Mouse (Mus musculus): ENCODE measurements around the gene Zmynd15. TPM values are rescaled to one million over a fixed set of nuclear protein-coding genes. Genes with fewer than 3 reads are reported as not detected.

Gene Zmynd15
- polyA plus RNA-seq, 1 experiment from 2014 or later: 0.95 TPM

GRCm38 (mm10) chr11:70443964-70444363 lies 15.3 kb upstream of the Zmynd15 start:
- no peak overlapping the region for H3K9ac ChIP-seq
- no peak overlapping the region for H3K4me3 ChIP-seq (replicated peaks; ENCODE audit: low read length)
- ATAC-seq (ENCODE audit: low FRiP score) (no peak), DNase-seq (ENCODE audit: low spot score) (no peak)
- peaks cover 31% of the 10 kb centered on the region for H3K36me3 ChIP-seq (replicated peaks; ENCODE audit: control insufficient read depth, insufficient read depth)
- no peaks in the 10 kb centered on the region for H3K27me3 ChIP-seq (ENCODE audit: control insufficient read depth, insufficient read depth, low read length)
- no peak overlapping the region for H3K4me2 ChIP-seq (replicated peaks)
- 97% methylated on average over 3 of the region's 3 CpGs for WGBS
- H3K4me1 ChIP-seq (replicated peaks; ENCODE audit: control insufficient read depth, insufficient read depth, low read length): no peaks in the 10 kb centered on the region
- H3K9me3 ChIP-seq (ENCODE audit: control insufficient read depth, low read length): no peaks in the 10 kb centered on the region
- H3K27ac ChIP-seq: no peak overlapping the region

GRCm38 (mm10) chr11:70444667-70445066 lies 14.6 kb upstream of the Zmynd15 start:
- ATAC-seq (ENCODE audit: low FRiP score) (no peak), DNase-seq (ENCODE audit: low spot score) (no peak)
- Histone ChIP-seq H3K4me3 (replicated peaks; ENCODE audit: low read length) (no peak overlapping the region), H3K27ac (no peak overlapping the region), H3K9ac (no peak overlapping the region), H3K9me3 (ENCODE audit: control insufficient read depth, low read length) (no peaks in the 10 kb centered on the region), H3K4me1 (replicated peaks; ENCODE audit: control insufficient read depth, insufficient read depth, low read length) (no peaks in the 10 kb centered on the region), H3K4me2 (replicated peaks) (no peak overlapping the region), H3K36me3 (replicated peaks; ENCODE audit: control insufficient read depth, insufficient read depth) (peaks cover 24% of the 10 kb centered on the region), H3K27me3 (ENCODE audit: control insufficient read depth, insufficient read depth, low read length) (no peaks in the 10 kb centered on the region)
- 85% methylated on average over 6 of the region's 6 CpGs for WGBS

GRCm38 (mm10) chr11:70446756-70447155 lies 12.5 kb upstream of the Zmynd15 start:
- WGBS: 55% methylated on average over 3 of the region's 3 CpGs
- Histone ChIP-seq H3K9me3 (ENCODE audit: control insufficient read depth, low read length) (no peaks in the 10 kb centered on the region), H3K4me3 (replicated peaks; ENCODE audit: low read length) (no peak overlapping the region), H3K4me1 (replicated peaks; ENCODE audit: control insufficient read depth, insufficient read depth, low read length) (no peaks in the 10 kb centered on the region), H3K4me2 (replicated peaks) (no peak overlapping the region), H3K27me3 (ENCODE audit: control insufficient read depth, insufficient read depth, low read length) (no peaks in the 10 kb centered on the region), H3K36me3 (replicated peaks; ENCODE audit: control insufficient read depth, insufficient read depth) (peaks cover 6% of the 10 kb centered on the region), H3K9ac (no peak overlapping the region), H3K27ac (no peak overlapping the region)
- ATAC-seq (ENCODE audit: low FRiP score) (no peak), DNase-seq (ENCODE audit: low spot score) (no peak)

GRCm38 (mm10) chr11:70447373-70447772 lies 11.9 kb upstream of the Zmynd15 start:
- ATAC-seq (ENCODE audit: low FRiP score) (no peak), DNase-seq (ENCODE audit: low spot score) (no peak)
- 0 out of 2 replicates have a peak, but pooled peaks cover under 1% of the 10 kb centered on the region for H3K36me3 ChIP-seq (replicated peaks; ENCODE audit: control insufficient read depth, insufficient read depth)
- 83% methylated on average over 1 of the region's 1 CpGs for WGBS
- H3K4me3 ChIP-seq (replicated peaks; ENCODE audit: low read length): no peak overlapping the region
- H3K4me2 ChIP-seq (replicated peaks): no peak overlapping the region
- no peaks in the 10 kb centered on the region for H3K27me3 ChIP-seq (ENCODE audit: control insufficient read depth, insufficient read depth, low read length)
- peaks cover 2% of the 10 kb centered on the region; the same call in 1 of the 2 replicates for H3K4me1 ChIP-seq (replicated peaks; ENCODE audit: control insufficient read depth, insufficient read depth, low read length)
- H3K9me3 ChIP-seq (ENCODE audit: control insufficient read depth, low read length): no peaks in the 10 kb centered on the region
- no peak overlapping the region for H3K9ac ChIP-seq
- no peak overlapping the region for H3K27ac ChIP-seq

- Histone ChIP-seq H3K4me2 (replicated peaks) (no peak overlapping the region), H3K4me3 (replicated peaks; ENCODE audit: low read length) (no peak overlapping the region), H3K4me1 (replicated peaks; ENCODE audit: control insufficient read depth, insufficient read depth, low read length) (peaks cover 14% of the 10 kb centered on the region), H3K27ac (no peak overlapping the region), H3K36me3 (replicated peaks; ENCODE audit: control insufficient read depth, insufficient read depth) (peaks cover 5% of the 10 kb centered on the region; the same call in 1 of the 2 replicates), H3K27me3 (ENCODE audit: control insufficient read depth, insufficient read depth, low read length) (no peaks in the 10 kb centered on the region), H3K9me3 (ENCODE audit: control insufficient read depth, low read length) (no peaks in the 10 kb centered on the region), H3K9ac (no peak overlapping the region)
- ATAC-seq (ENCODE audit: low FRiP score) (no peak), DNase-seq (ENCODE audit: low spot score) (no peak)
- 86% methylated on average over 2 of the region's 2 CpGs for WGBS
These were observed 8.3 kb upstream of the Zmynd15 start for GRCm38 (mm10) chr11:70450926-70451325.

GRCm38 (mm10) chr11:70451797-70452498 lies 7.3 kb upstream of the Zmynd15 start, which contains the start of gene Med11:
Gene Med11 (plus strand): TSS chr11:70451919.
- peak within 1 kb of the TSS; percentile 66 for H3K4me2 ChIP-seq (replicated peaks)
- peaks cover 14% of the 10 kb centered on the region for H3K4me1 ChIP-seq (replicated peaks; ENCODE audit: control insufficient read depth, insufficient read depth, low read length)
- ATAC-seq (ENCODE audit: low FRiP score) (peak; percentile 96), DNase-seq (ENCODE audit: low spot score) (peak; percentile 94)
- no peaks in the 10 kb centered on the region for H3K27me3 ChIP-seq (ENCODE audit: control insufficient read depth, insufficient read depth, low read length)
- H3K9me3 ChIP-seq (ENCODE audit: control insufficient read depth, low read length): no peaks in the 10 kb centered on the region
- under 1% methylated on average over 46 of the region's 46 CpGs for WGBS
- H3K36me3 ChIP-seq (replicated peaks; ENCODE audit: control insufficient read depth, insufficient read depth): peaks cover 5% of the 10 kb centered on the region; the same call in 1 of the 2 replicates
- peak within 1 kb of the TSS; percentile 66 for H3K9ac ChIP-seq
- peak within 1 kb of the TSS; percentile 47 for H3K4me3 ChIP-seq (replicated peaks; ENCODE audit: low read length)
- H3K27ac ChIP-seq: peak within 1 kb of the TSS; percentile 92

- WGBS: 86% methylated on average over 9 of the region's 9 CpGs
- H3K4me3 ChIP-seq (replicated peaks; ENCODE audit: low read length): no peak overlapping the region
- no peak for ATAC-seq (ENCODE audit: low FRiP score)
These were observed 5.8 kb upstream of the Zmynd15 start for GRCm38 (mm10) chr11:70453261-70454044.

GRCm38 (mm10) chr11:70459601-70460101 lies 418 bp downstream of the Zmynd15 start, which contains the start of gene Cxcl16:
Gene Cxcl16 (minus strand): TSS chr11:70459984.
- H3K27ac ChIP-seq: no peak within 1 kb of the TSS
- DNase-seq (ENCODE audit: low spot score): no peak
- 7% methylated on average over 30 of the region's 30 CpGs for WGBS

More at GRCm38 (mm10) chr11:70453261-70454044, 5.8 kb upstream of the Zmynd15 start:
- H3K9me3 ChIP-seq (ENCODE audit: control insufficient read depth, low read length): no peaks in the 10 kb centered on the region
- peaks cover 5% of the 10 kb centered on the region; the same call in 1 of the 2 replicates for H3K36me3 ChIP-seq (replicated peaks; ENCODE audit: control insufficient read depth, insufficient read depth)
- peaks cover 10% of the 10 kb centered on the region for H3K27me3 ChIP-seq (ENCODE audit: control insufficient read depth, insufficient read depth, low read length)
- H3K4me1 ChIP-seq (replicated peaks; ENCODE audit: control insufficient read depth, insufficient read depth, low read length): peaks cover 14% of the 10 kb centered on the region
- peak overlapping the region; percentile 66 for H3K4me2 ChIP-seq (replicated peaks)
- no peak overlapping the region for H3K27ac ChIP-seq
- no peak for DNase-seq (ENCODE audit: low spot score)
- no peak overlapping the region for H3K9ac ChIP-seq

GRCm38 (mm10) chr11:70463970-70464369 lies 4.7 kb downstream of the Zmynd15 start:
- Histone ChIP-seq H3K4me1 (replicated peaks; ENCODE audit: control insufficient read depth, insufficient read depth, low read length) (peaks cover 4% of the 10 kb centered on the region; the same call in 1 of the 2 replicates), H3K27me3 (ENCODE audit: control insufficient read depth, insufficient read depth, low read length) (peaks cover 49% of the 10 kb centered on the region), H3K27ac (no peak overlapping the region), H3K9me3 (ENCODE audit: control insufficient read depth, low read length) (no peaks in the 10 kb centered on the region), H3K4me2 (replicated peaks) (no peak overlapping the region), H3K9ac (no peak overlapping the region), H3K4me3 (replicated peaks; ENCODE audit: low read length) (no peak overlapping the region), H3K36me3 (replicated peaks; ENCODE audit: control insufficient read depth, insufficient read depth) (no peaks in the 10 kb centered on the region)
- ATAC-seq (ENCODE audit: low FRiP score) (no peak), DNase-seq (ENCODE audit: low spot score) (no peak)
- WGBS: 87% methylated on average over 5 of the region's 5 CpGs

More at GRCm38 (mm10) chr11:70459601-70460101, 418 bp downstream of the Zmynd15 start, which contains the start of gene Cxcl16:
- Histone ChIP-seq H3K36me3 (replicated peaks; ENCODE audit: control insufficient read depth, insufficient read depth) (peaks cover 5% of the 10 kb centered on the region; the same call in 1 of the 2 replicates), H3K27me3 (ENCODE audit: control insufficient read depth, insufficient read depth, low read length) (peaks cover 52% of the 10 kb centered on the region), H3K9me3 (ENCODE audit: control insufficient read depth, low read length) (no peaks in the 10 kb centered on the region), H3K4me3 (replicated peaks; ENCODE audit: low read length) (peak within 1 kb of the TSS; percentile 36), H3K4me2 (replicated peaks) (peak within 1 kb of the TSS; percentile 64), H3K4me1 (replicated peaks; ENCODE audit: control insufficient read depth, insufficient read depth, low read length) (no peaks in the 10 kb centered on the region; the same call in 1 of the 2 replicates), H3K9ac (peak within 1 kb of the TSS; percentile 51)
- no peak for ATAC-seq (ENCODE audit: low FRiP score)

All from hindbrain, embryonic 14.5 days (tissue).